Comparison of ENCODE assay signal across 10 mouse cellular contexts in genomic region chr17:9428374-9428994, GRCm38 (mm10). TPM values are rescaled to one million over a fixed set of nuclear protein-coding genes. Genes with fewer than 3 reads are reported as not detected.
DNase-seq lines count a peak whose midpoint lies in the region; ATAC-seq lines count a peak whose summit lies in the region.
"Had no signal": no experiment of that assay in that cellular context is flagged by ENCODE, and none has a peak within 500 bp of the region (broad histone marks: within the 10 kb centered on the region; RNA-seq: fewer than 3 reads in every experiment).

No protein-coding gene starts in this region.

- no peaks in the 10 kb centered on the region for H3K27me3 ChIP-seq in kidney, embryonic 14.5 days (ENCODE audit: control insufficient read depth, insufficient read depth, low read length)
- no peaks in the 10 kb centered on the region for H3K27me3 ChIP-seq in forebrain, embryonic 10.5 days (ENCODE audit: poor library complexity, severe bottlenecking)
- H3K27me3 ChIP-seq: limb, embryonic 13.5 days had no signal

- H3K4me2 ChIP-seq in kidney, embryonic 14.5 days (replicated peaks; ENCODE audit: low read depth, low read length) = no peak overlapping the region
- H3K4me2 ChIP-seq: limb, embryonic 13.5 days had no signal

- peak; percentile 55; the same call in 1 of the 2 replicates for ATAC-seq in kidney, embryonic 14.5 days (ENCODE audit: low FRiP score, low TSS enrichment)

- 34% methylated on average over 7 of the region's 7 CpGs for WGBS in kidney, embryonic 14.5 days
- WGBS in forebrain, embryonic 10.5 days = 63% methylated on average over 7 of the region's 7 CpGs

- no peak overlapping the region for H3K4me3 ChIP-seq in kidney, embryonic 14.5 days (ENCODE audit: low read length)
- H3K4me3 ChIP-seq in forebrain, embryonic 10.5 days = no peak overlapping the region
- H3K4me3 ChIP-seq: limb, embryonic 13.5 days had no signal

- H3K9me3 ChIP-seq in kidney, embryonic 14.5 days (ENCODE audit: control insufficient read depth, low read length) = no peaks in the 10 kb centered on the region
- no peaks in the 10 kb centered on the region; the same call in 1 of the 2 replicates for H3K9me3 ChIP-seq in forebrain, embryonic 10.5 days

- 0 out of 2 replicates have a peak, but pooled peaks cover 2% of the 10 kb centered on the region for H3K4me1 ChIP-seq in kidney, embryonic 14.5 days (ENCODE audit: control insufficient read depth, insufficient read depth, low read length)
- peaks cover 8% of the 10 kb centered on the region for H3K4me1 ChIP-seq in forebrain, embryonic 10.5 days

- no peak overlapping the region for H3K9ac ChIP-seq in kidney, embryonic 14.5 days (ENCODE audit: low read depth, low read length)
- H3K9ac ChIP-seq: limb, embryonic 13.5 days had no signal

- DNase-seq in kidney, adult 11 months = no peak
- peak; percentile 18 for DNase-seq in forebrain, embryonic 10.5 days (ENCODE audit: extremely low spot score, low spot score)
- DNase-seq in layer of hippocampus, postnatal 14 days (ENCODE audit: low spot score in 2 of 2) = peak; percentile 65 to 73
- peak; percentile 23 for DNase-seq in retina, postnatal 7 days (ENCODE audit: low read depth, low spot score)
- no peak for DNase-seq in adrenal gland, postnatal 36 days
- DNase-seq in liver = no peak
- DNase-seq in ovary, adult 18-20 months (ENCODE audit: low spot score) = no peak

- no peak overlapping the region for H3K27ac ChIP-seq in kidney, embryonic 14.5 days (ENCODE audit: low read depth, low read length)
- H3K27ac ChIP-seq in forebrain, embryonic 10.5 days = 0 out of 2 replicates have a peak overlapping the region, but pooled peaks have one; percentile 3
- H3K27ac ChIP-seq: limb, embryonic 13.5 days had no signal

- no peaks in the 10 kb centered on the region for H3K36me3 ChIP-seq in kidney, embryonic 14.5 days (ENCODE audit: control insufficient read depth, insufficient read depth, low read length)
- no peaks in the 10 kb centered on the region for H3K36me3 ChIP-seq in forebrain, embryonic 10.5 days (replicated peaks)
- H3K36me3 ChIP-seq: limb, embryonic 13.5 days had no signal

RNA-seq across cellular contexts. Expression of gene Gm17728, which starts 6.6 kb away (rescaled TPM):
- not detected in 2 replicates for polyA plus RNA-seq in kidney, embryonic 14.5 days (2014; fragmentation: Nextera tagmentation; extraction: Ambion mirVana)
- not detected in 2 replicates for polyA plus RNA-seq in forebrain, embryonic 10.5 days (2016; fragmentation: Nextera tagmentation; extraction: Ambion mirVana)
- total RNA-seq in layer of hippocampus, postnatal 14 days (2021) = not detected
- not detected for total RNA-seq in adrenal gland, postnatal 36 days (2021)
- polyA plus RNA-seq: limb, embryonic 13.5 days; spleen, adult 2 months had no signal

Comparison
In these comparisons a context has a peak if more than half of its experiments do, and no peak if none do; other contexts are left out.
1. DNase-seq: peak in forebrain, embryonic 10.5 days (single experiment), layer of hippocampus, postnatal 14 days (2 of 2) and retina, postnatal 7 days (single experiment); none in kidney, adult 11 months (single experiment), adrenal gland, postnatal 36 days (0 of 2), liver (single experiment) and ovary, adult 18-20 months (single experiment).